ENCODE assay signal across 16 mouse cellular contexts in the genomic region with DNA sequence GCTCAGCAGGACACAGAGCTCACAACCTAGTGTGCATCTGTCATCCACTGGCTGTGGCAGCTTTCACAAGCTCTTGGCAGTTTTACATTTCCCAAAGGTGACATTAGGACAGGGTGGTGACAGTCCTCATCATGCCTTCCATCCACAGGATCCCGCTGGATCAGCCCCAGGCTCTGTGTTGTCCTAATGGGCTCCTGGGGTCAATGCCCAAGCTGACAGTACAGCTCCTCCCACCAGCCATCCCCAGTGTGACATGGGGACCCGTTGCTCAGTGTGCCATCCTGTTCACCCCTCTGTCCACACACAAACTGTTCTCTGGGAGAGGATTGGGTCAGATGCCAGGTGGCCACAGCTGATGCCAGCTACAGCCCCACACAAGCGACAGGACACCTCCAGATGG.
DNase-seq lines count a peak whose midpoint lies in the region; ATAC-seq lines count a peak whose summit lies in the region.
"Had no signal": no experiment of that assay in that cellular context is flagged by ENCODE, and none has a peak within 500 bp of the region (broad histone marks: within the 10 kb centered on the region; RNA-seq: fewer than 3 reads in every experiment).

No protein-coding gene starts in this region.

- H3K4me3 ChIP-seq in hindbrain, embryonic 10.5 days = no peak overlapping the region
- H3K4me3 ChIP-seq in midbrain, embryonic 15.5 days = no peak overlapping the region
- H3K4me3 ChIP-seq: embryonic facial prominence, embryonic 13.5 days; layer of hippocampus, adult 2 months; liver, embryonic 12.5 days had no signal

- 0 out of 2 replicates have a peak, but pooled peaks cover 3% of the 10 kb centered on the region for H3K27me3 ChIP-seq in hindbrain, embryonic 10.5 days (ENCODE audit: insufficient read depth, poor library complexity, severe bottlenecking)
- 0 out of 2 replicates have a peak, but pooled peaks cover 3% of the 10 kb centered on the region for H3K27me3 ChIP-seq in midbrain, embryonic 15.5 days (replicated peaks)

- H3K9ac ChIP-seq in midbrain, embryonic 15.5 days = no peak overlapping the region
- H3K9ac ChIP-seq: embryonic facial prominence, embryonic 13.5 days; liver, embryonic 12.5 days had no signal

- peaks cover 30% of the 10 kb centered on the region for H3K4me1 ChIP-seq in hindbrain, embryonic 10.5 days (replicated peaks)
- peaks cover 22% of the 10 kb centered on the region for H3K4me1 ChIP-seq in midbrain, embryonic 15.5 days
- H3K4me1 ChIP-seq: embryonic facial prominence, embryonic 13.5 days; liver, embryonic 12.5 days had no signal

- peak overlapping the region; percentile 76; the same call in 1 of the 2 replicates for H3K27ac ChIP-seq in hindbrain, embryonic 10.5 days
- H3K27ac ChIP-seq in midbrain, embryonic 15.5 days = 0 out of 2 replicates have a peak overlapping the region, but pooled peaks have one; percentile 49
- H3K27ac ChIP-seq: embryonic facial prominence, embryonic 13.5 days; layer of hippocampus, adult 2 months; liver, embryonic 12.5 days had no signal

- peak; percentile 39 to 46 for DNase-seq in heart, adult 18-20 months
- DNase-seq in heart, adult 8-10 months (ENCODE audit: low spot score) = no peak
- DNase-seq in cerebellum, adult 11-12 months = peak; percentile 63
- no peak for DNase-seq in hindbrain, embryonic 10.5 days (ENCODE audit: low spot score)
- DNase-seq in thymus, postnatal 14 days = no peak
- DNase-seq in right cerebral cortex, postnatal 14 days = no peak
- no peak for DNase-seq in retina, postnatal 1 day
- DNase-seq: adrenal gland, postnatal 25 days; B cell, adult 2 months; gastrocnemius, postnatal 25 days; lung, postnatal 14 days; thymus, postnatal 4 days had no signal

- WGBS in hindbrain, embryonic 10.5 days = 63% methylated on average over 3 of the region's 3 CpGs
- 61% methylated on average over 3 of the region's 3 CpGs for WGBS in midbrain, embryonic 15.5 days

- ATAC-seq in midbrain, embryonic 15.5 days (replicated peaks) = peak; percentile 19; the same call in 1 of the 2 replicates
- ATAC-seq: liver, embryonic 12.5 days had no signal

- H3K4me2 ChIP-seq in midbrain, embryonic 15.5 days = no peak overlapping the region
- H3K4me2 ChIP-seq: embryonic facial prominence, embryonic 13.5 days; liver, embryonic 12.5 days had no signal

- no peaks in the 10 kb centered on the region for H3K36me3 ChIP-seq in hindbrain, embryonic 10.5 days
- H3K36me3 ChIP-seq in midbrain, embryonic 15.5 days (replicated peaks) = no peaks in the 10 kb centered on the region
- H3K36me3 ChIP-seq: embryonic facial prominence, embryonic 13.5 days; liver, embryonic 12.5 days had no signal

- H3K9me3 ChIP-seq in hindbrain, embryonic 10.5 days = no peaks in the 10 kb centered on the region
- no peaks in the 10 kb centered on the region for H3K9me3 ChIP-seq in midbrain, embryonic 15.5 days
- H3K9me3 ChIP-seq: embryonic facial prominence, embryonic 13.5 days; liver, embryonic 12.5 days had no signal

Comparison
In these comparisons a context has a peak if more than half of its experiments do, and no peak if none do; other contexts are left out.
1. DNase-seq: peak in heart, adult 18-20 months (2 of 2) and cerebellum, adult 11-12 months (single experiment); none in heart, adult 8-10 months (single experiment), hindbrain, embryonic 10.5 days (single experiment), thymus, postnatal 14 days (single experiment), right cerebral cortex, postnatal 14 days (single experiment) and retina, postnatal 1 day (single experiment).